Mouse (Mus musculus) CH12.LX (cell line): Measurements from ENCODE around the gene Tmem255b.

Experiments used
- CHD1 ChIP-seq: IDR thresholded peaks from 2 replicates; pipeline ENCODE4 v1.6.1; 2012; ENCODE audit warnings: low read depth, low read length, improper control_type of control experiment, inconsistent platforms
- POLR2A ChIP-seq: IDR thresholded peaks from 2 replicates; pipeline ENCODE4 v1.6.1; 2011; ENCODE audit warnings: low read depth, mild to moderate bottlenecking, improper control_type of control experiment, low read length

GRCm38 (mm10) chr8:13459431-13459830 lies 24.4 kb downstream of the Tmem255b start:
- TF ChIP-seq CHD1 (no peak), POLR2A (no peak)
